ENCODE assay signal across 11 mouse cellular contexts in genomic region chr1:63667949-63668851, GRCm38 (mm10). TPM values are rescaled to one million over a fixed set of nuclear protein-coding genes. Genes with fewer than 3 reads are reported as not detected.
DNase-seq lines count a peak whose midpoint lies in the region; ATAC-seq and TF ChIP-seq lines count a peak whose summit lies in the region.
"Had no signal": no experiment of that assay in that cellular context is flagged by ENCODE, and none has a peak within 500 bp of the region (broad histone marks: within the 10 kb centered on the region; RNA-seq: fewer than 3 reads in every experiment).

No protein-coding gene starts in this region.

- no peaks in the 10 kb centered on the region for H3K9me3 ChIP-seq in heart, embryonic 14.5 days (ENCODE audit: control insufficient read depth, low read length)
- H3K9me3 ChIP-seq in embryonic facial prominence, embryonic 12.5 days: no peaks in the 10 kb centered on the region
- no peaks in the 10 kb centered on the region for H3K9me3 ChIP-seq in limb, embryonic 14.5 days (ENCODE audit: control insufficient read depth, low read length)
- H3K9me3 ChIP-seq in kidney, embryonic 14.5 days (ENCODE audit: control insufficient read depth, low read length): no peaks in the 10 kb centered on the region

- no peak overlapping the region for H3K27ac ChIP-seq in heart, embryonic 14.5 days (replicated peaks in 1 of 2; ENCODE audit: control insufficient read depth in 1 of 2, insufficient read depth in 1 of 2, low read depth in 2 of 2, low read length in 2 of 2)
- no peak overlapping the region for H3K27ac ChIP-seq in embryonic facial prominence, embryonic 12.5 days
- no peak overlapping the region for H3K27ac ChIP-seq in limb, embryonic 14.5 days (replicated peaks; ENCODE audit: low read depth, low read length)
- H3K27ac ChIP-seq in kidney, embryonic 14.5 days (ENCODE audit: low read depth, low read length): no peak overlapping the region
- H3K27ac ChIP-seq: gastrocnemius, adult 2 months had no signal

- no peaks in the 10 kb centered on the region for H3K36me3 ChIP-seq in heart, embryonic 14.5 days (ENCODE audit: control insufficient read depth, insufficient read depth, low read length)
- H3K36me3 ChIP-seq in embryonic facial prominence, embryonic 12.5 days: no peaks in the 10 kb centered on the region
- no peaks in the 10 kb centered on the region for H3K36me3 ChIP-seq in limb, embryonic 14.5 days (ENCODE audit: control insufficient read depth, insufficient read depth, low read length)
- no peaks in the 10 kb centered on the region for H3K36me3 ChIP-seq in kidney, embryonic 14.5 days (ENCODE audit: control insufficient read depth, insufficient read depth, low read length)

- peak overlapping the region; percentile 27 for H3K4me2 ChIP-seq in heart, embryonic 14.5 days (ENCODE audit: low read length)
- peak overlapping the region; percentile 26 for H3K4me2 ChIP-seq in embryonic facial prominence, embryonic 12.5 days (replicated peaks)
- 0 out of 2 replicates have a peak overlapping the region, but pooled peaks have one; percentile 6 for H3K4me2 ChIP-seq in limb, embryonic 14.5 days (replicated peaks; ENCODE audit: low read depth, low read length, severe bottlenecking)
- H3K4me2 ChIP-seq in kidney, embryonic 14.5 days (replicated peaks; ENCODE audit: low read depth, low read length): no peak overlapping the region

- H3K4me1 ChIP-seq in heart, embryonic 14.5 days (ENCODE audit: control insufficient read depth in 2 of 2, insufficient read depth in 2 of 2, low read length in 2 of 2): no peaks in the 10 kb centered on the region
- H3K4me1 ChIP-seq in embryonic facial prominence, embryonic 12.5 days: peaks cover 5% of the 10 kb centered on the region
- H3K4me1 ChIP-seq in limb, embryonic 14.5 days (ENCODE audit: control insufficient read depth, insufficient read depth, low read length): no peaks in the 10 kb centered on the region
- no peaks in the 10 kb centered on the region for H3K4me1 ChIP-seq in kidney, embryonic 14.5 days (ENCODE audit: control insufficient read depth, insufficient read depth, low read length)

- DNase-seq in heart, postnatal 25 days (ENCODE audit: low spot score): no peak
- DNase-seq in ES-CJ7 (ENCODE audit: low read depth, low spot score): peak; percentile 48
- no peak for DNase-seq in limb, embryonic 14.5 days (ENCODE audit: low spot score)
- DNase-seq in gastrocnemius, postnatal 14 days: no peak
- no peak for DNase-seq in gastrocnemius, postnatal 4 days (ENCODE audit: low spot score in 2 of 2)
- DNase-seq: gastrocnemius, adult 2 months had no signal

- no peak overlapping the region for H3K9ac ChIP-seq in heart, embryonic 14.5 days (ENCODE audit: low read length)
- no peak overlapping the region for H3K9ac ChIP-seq in embryonic facial prominence, embryonic 12.5 days
- no peak overlapping the region for H3K9ac ChIP-seq in limb, embryonic 14.5 days (ENCODE audit: low read depth, low read length, severe bottlenecking)
- H3K9ac ChIP-seq in kidney, embryonic 14.5 days (ENCODE audit: low read depth, low read length): no peak overlapping the region

- intact Hi-C loops in heart, postnatal 25 days (cut with DNase I): loop anchor here (2.0 to 10.0 kb wide), 3 partner anchors 84 to 781 kb away; no protein-coding TSS in a partner anchor
- intact Hi-C loops in gastrocnemius, postnatal 14 days (cut with DNase I; ENCODE audit: low total_unique reads): loop anchor here (5.0 to 10.0 kb wide), 2 partner anchors 287 to 779 kb away; no protein-coding TSS in a partner anchor

- ATAC-seq in heart, embryonic 14.5 days (ENCODE audit: insufficient number of reproducible peaks, insufficient read depth, low FRiP score, low read depth): no peak
- ATAC-seq in embryonic facial prominence, embryonic 12.5 days (ENCODE audit: insufficient number of reproducible peaks, insufficient read depth, low FRiP score, low TSS enrichment): no peak
- no peak for ATAC-seq in limb, embryonic 14.5 days (ENCODE audit: low FRiP score, low read depth)
- ATAC-seq in kidney, embryonic 14.5 days (ENCODE audit: low FRiP score, low TSS enrichment): no peak

- no peak overlapping the region for H3K4me3 ChIP-seq in heart, embryonic 14.5 days (ENCODE audit: control insufficient read depth in 1 of 2, insufficient read depth in 1 of 2, low read depth in 1 of 2, low read length in 2 of 2)
- no peak overlapping the region for H3K4me3 ChIP-seq in embryonic facial prominence, embryonic 12.5 days
- H3K4me3 ChIP-seq in limb, embryonic 14.5 days (replicated peaks; ENCODE audit: low read length): no peak overlapping the region
- no peak overlapping the region for H3K4me3 ChIP-seq in kidney, embryonic 14.5 days (ENCODE audit: low read length)
- H3K4me3 ChIP-seq: gastrocnemius, adult 2 months had no signal

- peaks cover 10% of the 10 kb centered on the region for H3K27me3 ChIP-seq in heart, embryonic 14.5 days (ENCODE audit: control insufficient read depth, insufficient read depth, low read length)
- H3K27me3 ChIP-seq in embryonic facial prominence, embryonic 12.5 days: no peaks in the 10 kb centered on the region
- H3K27me3 ChIP-seq in limb, embryonic 14.5 days (ENCODE audit: control insufficient read depth, insufficient read depth, low read length): peaks cover 6% of the 10 kb centered on the region; the same call in 1 of the 2 replicates
- H3K27me3 ChIP-seq in kidney, embryonic 14.5 days (ENCODE audit: control insufficient read depth, insufficient read depth, low read length): no peaks in the 10 kb centered on the region

- 21% methylated on average over 13 of the region's 13 CpGs for WGBS in heart, embryonic 14.5 days
- WGBS in embryonic facial prominence, embryonic 12.5 days: 15% methylated on average over 13 of the region's 13 CpGs
- WGBS in limb, embryonic 14.5 days: 23% methylated on average over 13 of the region's 13 CpGs
- WGBS in kidney, embryonic 14.5 days: 23% methylated on average over 13 of the region's 13 CpGs

- no peak for TF ChIP-seq POLR2A in limb, embryonic 14.5 days (IDR thresholded peaks at IDR 0.05; ENCODE audit: borderline replicate concordance, extremely low read depth, insufficient read depth, insufficient read length)

RNA-seq across cellular contexts. Expression of gene Dytn, which starts 18.5 kb away (rescaled TPM):
- polyA plus RNA-seq in heart, embryonic 14.5 days (2014; fragmentation: Nextera tagmentation; extraction: Ambion mirVana): not detected in 2 replicates
- not detected for total RNA-seq in heart, postnatal 25 days (2021)
- polyA plus RNA-seq in embryonic facial prominence, embryonic 12.5 days (2016; fragmentation: Nextera tagmentation; extraction: Ambion mirVana): 0.19 TPM in 1 of 2 replicates, not detected in the other
- not detected in 2 replicates for polyA plus RNA-seq in limb, embryonic 14.5 days (2012; rRNA removed)
- polyA plus RNA-seq in limb, embryonic 14.5 days (2014; fragmentation: Nextera tagmentation; extraction: Ambion mirVana): not detected in 2 replicates
- not detected for total RNA-seq in gastrocnemius, postnatal 14 days (2021)
- not detected for total RNA-seq in gastrocnemius, postnatal 4 days (2021)
- polyA plus RNA-seq in kidney, embryonic 14.5 days (2014; fragmentation: Nextera tagmentation; extraction: Ambion mirVana): not detected in 2 replicates
- total RNA-seq: gastrocnemius, adult 2 months; neutrophil, adult 5-6 weeks had no signal

RNA-seq across cellular contexts. Expression of gene Gm39653, which starts 52.4 kb away (rescaled TPM):
- not detected in 2 replicates for polyA plus RNA-seq in heart, embryonic 14.5 days (2014; fragmentation: Nextera tagmentation; extraction: Ambion mirVana)
- total RNA-seq in heart, postnatal 25 days (2021): not detected
- polyA plus RNA-seq in embryonic facial prominence, embryonic 12.5 days (2016; fragmentation: Nextera tagmentation; extraction: Ambion mirVana): not detected in 2 replicates
- not detected in 2 replicates for polyA plus RNA-seq in limb, embryonic 14.5 days (2012; rRNA removed)
- polyA plus RNA-seq in limb, embryonic 14.5 days (2014; fragmentation: Nextera tagmentation; extraction: Ambion mirVana): not detected in 2 replicates
- total RNA-seq in gastrocnemius, postnatal 14 days (2021): not detected
- not detected for total RNA-seq in gastrocnemius, postnatal 4 days (2021)
- polyA plus RNA-seq in kidney, embryonic 14.5 days (2014; fragmentation: Nextera tagmentation; extraction: Ambion mirVana): not detected in 2 replicates
- total RNA-seq: gastrocnemius, adult 2 months; left cerebral cortex, postnatal 10 days; neutrophil, adult 5-6 weeks had no signal
